Mouse (Mus musculus) MEL (cell line): Measurements from ENCODE around the gene Vstm5.
"Not testable (repeated sequence)": the region's sequence is repeated elsewhere in the genome, so short reads cannot be mapped to it uniquely, and the experiment has no call there.

Source experiments
- CHD2 ChIP-seq: IDR thresholded peaks from 2 replicates; pipeline ENCODE4 v1.6.1; 2011; ENCODE audit warnings: low read length, improper control_type of control experiment
- CTCF ChIP-seq, 3 experiments: IDR thresholded peaks in 2 of 3; conservative IDR thresholded peaks in 1 of 3; 2 replicates each; pipeline ENCODE4 v1.5.1; 2011 to 2012; ENCODE audit warnings: low read length in 3 of 3, low read depth in 2 of 3, mild to moderate bottlenecking in 2 of 3, improper control_type of control experiment in 1 of 3, inconsistent platforms in 1 of 3, mixed read lengths in 1 of 3, moderate library complexity in 1 of 3; ENCODE audit not compliant: control insufficient read depth in 1 of 3, insufficient read depth in 1 of 3, poor library complexity in 1 of 3, severe bottlenecking in 1 of 3
- ETS1 ChIP-seq: IDR thresholded peaks from 2 replicates; pipeline ENCODE4 v1.6.1; 2012; ENCODE audit warnings: low read depth, mild to moderate bottlenecking, inconsistent platforms, low read length, improper control_type of control experiment, moderate library complexity
- GATA1 ChIP-seq: IDR thresholded peaks from 2 replicates; pipeline ENCODE4 v1.6.1; 2011; ENCODE audit warnings: low read depth, low read length, improper control_type of control experiment
- MAFK ChIP-seq: IDR thresholded peaks from 2 replicates; pipeline ENCODE4 v1.6.1; 2011; ENCODE audit warnings: low read depth, mild to moderate bottlenecking, low read length, improper control_type of control experiment, borderline replicate concordance
- MXI1 ChIP-seq: IDR thresholded peaks from 2 replicates; pipeline ENCODE4 v1.6.1; 2011; ENCODE audit warnings: mild to moderate bottlenecking, low read depth, low read length, improper control_type of control experiment
- MYC ChIP-seq: IDR thresholded peaks from 2 replicates; pipeline ENCODE4 v1.6.1; 2011; ENCODE audit warnings: low read depth, mild to moderate bottlenecking, low read length, improper control_type of control experiment, moderate library complexity
- NELFE ChIP-seq: IDR thresholded peaks from 2 replicates; pipeline ENCODE4 v1.6.1; 2011; ENCODE audit warnings: low read depth, low read length, improper control_type of control experiment
- POLR2A ChIP-seq, 2 experiments: IDR thresholded peaks; 2 replicates each; pipeline ENCODE4 v1.6.1; 2011 to 2012; ENCODE audit warnings: low read length in 2 of 2, mild to moderate bottlenecking in 2 of 2, control low read depth in 1 of 2, improper control_type of control experiment in 1 of 2, low read depth in 1 of 2, moderate library complexity in 1 of 2; ENCODE audit not compliant: control insufficient read depth in 1 of 2, insufficient read depth in 1 of 2, poor library complexity in 1 of 2
- POLR2AphosphoS2 ChIP-seq: IDR thresholded peaks from 2 replicates; pipeline ENCODE4 v1.6.1; 2011; ENCODE audit warnings: low read length, improper control_type of control experiment
- TAL1 ChIP-seq: IDR thresholded peaks from 2 replicates; pipeline ENCODE4 v1.6.1; 2012; ENCODE audit warnings: mild to moderate bottlenecking, inconsistent platforms, low read length, moderate library complexity, mixed read lengths

GRCm38 (mm10) chr9:15194806-15195205 lies 44.0 kb upstream of the Vstm5 start:
- not testable (repeated sequence) for TF ChIP-seq POLR2A (IDR thresholded peaks at IDR 0.05; ENCODE audit: control insufficient read depth in 1 of 2, insufficient read depth in 1 of 2, low read depth in 1 of 2, low read length in 2 of 2, poor library complexity in 1 of 2); ETS1; NELFE; MAFK; GATA1; CTCF (IDR thresholded peaks at IDR 0.05 in 2 of 3, conservative IDR thresholded peaks at IDR 0.05 in 1 of 3; ENCODE audit: control insufficient read depth in 1 of 3, insufficient read depth in 1 of 3, low read depth in 2 of 3, low read length in 3 of 3, poor library complexity in 1 of 3, severe bottlenecking in 1 of 3); TAL1; MXI1; POLR2AphosphoS2; CHD2; MYC
